In genomic region chr12:43099382-43099781, GRCm38 (mm10) we compare ENCODE assay signal across 21 mouse cellular contexts.
"Had no signal": no experiment of that assay in that cellular context is flagged by ENCODE, and none has a peak within 500 bp of the region (broad histone marks: within the 10 kb centered on the region; RNA-seq: fewer than 3 reads in every experiment).

No protein-coding gene starts in this region.

- H3K4me2 ChIP-seq: kidney, embryonic 15.5 days; limb, embryonic 12.5 days; limb, embryonic 15.5 days; liver, embryonic 11.5 days; lung, embryonic 14.5 days; midbrain, embryonic 12.5 days; midbrain, embryonic 15.5 days; neural tube, embryonic 12.5 days; neural tube, embryonic 15.5 days had no signal

- DNase-seq: kidney, postnatal 10 days; kidney, postnatal 36 days; left cerebral cortex, postnatal 4 days; liver, postnatal 0 days; lung, embryonic 14.5 days; right cerebral cortex, adult 18-20 months; right cerebral cortex, postnatal 14 days; right cerebral cortex, postnatal 4 days; thymus, postnatal 25 days had no signal

- H3K4me1 ChIP-seq: kidney, embryonic 15.5 days; limb, embryonic 12.5 days; limb, embryonic 15.5 days; midbrain, embryonic 12.5 days; midbrain, embryonic 15.5 days; neural tube, embryonic 12.5 days; neural tube, embryonic 15.5 days had no signal

- H3K36me3 ChIP-seq: kidney, embryonic 15.5 days; limb, embryonic 12.5 days; limb, embryonic 15.5 days; midbrain, embryonic 12.5 days; midbrain, embryonic 15.5 days; neural tube, embryonic 12.5 days; neural tube, embryonic 15.5 days had no signal

- H3K9ac ChIP-seq: kidney, embryonic 15.5 days; limb, embryonic 12.5 days; limb, embryonic 15.5 days; liver, embryonic 14.5 days; liver, postnatal 0 days; lung, embryonic 14.5 days; midbrain, embryonic 12.5 days; midbrain, embryonic 15.5 days; neural tube, embryonic 12.5 days; neural tube, embryonic 15.5 days had no signal

- H3K27ac ChIP-seq: kidney, embryonic 15.5 days; limb, embryonic 12.5 days; limb, embryonic 15.5 days; liver, embryonic 14.5 days; macrophage; midbrain, embryonic 12.5 days; midbrain, embryonic 15.5 days; neural tube, embryonic 12.5 days; neural tube, embryonic 15.5 days; stomach, postnatal 0 days had no signal

- H3K27me3 ChIP-seq: kidney, embryonic 15.5 days; limb, embryonic 12.5 days; limb, embryonic 15.5 days; midbrain, embryonic 12.5 days; midbrain, embryonic 15.5 days; neural tube, embryonic 12.5 days; neural tube, embryonic 15.5 days had no signal

- H3K9me3 ChIP-seq: kidney, embryonic 15.5 days; limb, embryonic 12.5 days; limb, embryonic 15.5 days; midbrain, embryonic 12.5 days; midbrain, embryonic 15.5 days; neural tube, embryonic 12.5 days; neural tube, embryonic 15.5 days had no signal

- H3K4me3 ChIP-seq: kidney, embryonic 15.5 days; limb, embryonic 12.5 days; limb, embryonic 15.5 days; midbrain, embryonic 12.5 days; midbrain, embryonic 15.5 days; neural tube, embryonic 12.5 days; neural tube, embryonic 15.5 days had no signal

- ATAC-seq: liver, postnatal 0 days; lung, postnatal 0 days; midbrain, embryonic 15.5 days had no signal
